Mouse (Mus musculus) forebrain, postnatal 0 days (tissue): Measurements from ENCODE around the gene Recql5. TPM values are rescaled to one million over a fixed set of nuclear protein-coding genes. Genes with fewer than 3 reads are reported as not detected.

Source experiments
- ATAC-seq: fragments of 200-750 bp; cut with Nextera tagmentation; 2 replicates; pipeline ENCODE4 v1.8.0; 2017; ENCODE audit warnings: mild to moderate bottlenecking, moderate library complexity
- DNase-seq: peaks from one replicate; pipeline ENCODE4 v3.0.0-alpha.2; 2015
- H3K27ac ChIP-seq: fragments of 300-500 bp; sonication (generic); 2 replicates; pipeline ENCODE4 v1.5.1; 2014; ENCODE audit warnings: low read depth, mild to moderate bottlenecking, antibody characterized with exemption, low read length, moderate library complexity, mixed read lengths
- H3K27me3 ChIP-seq: fragments of 300-500 bp; sonication (generic); 2 replicates; pipeline ENCODE4 v1.6.1; 2014; ENCODE audit warnings: mild to moderate bottlenecking, low read length, mixed read lengths; ENCODE audit not compliant: insufficient read depth
- H3K36me3 ChIP-seq: fragments of 300-500 bp; sonication (generic); 2 replicates; pipeline ENCODE4 v1.6.1; 2014; ENCODE audit warnings: mild to moderate bottlenecking, moderate library complexity; ENCODE audit not compliant: insufficient read depth
- H3K4me1 ChIP-seq: fragments of 300-500 bp; sonication (generic); 2 replicates; pipeline ENCODE4 v1.6.1; 2014; ENCODE audit warnings: antibody characterized with exemption; ENCODE audit not compliant: insufficient read depth
- H3K4me2 ChIP-seq: fragments of 300-500 bp; sonication (generic); 2 replicates; pipeline ENCODE4 v1.6.1; 2014; ENCODE audit warnings: low read depth, mild to moderate bottlenecking, moderate library complexity
- H3K4me3 ChIP-seq: fragments of 300-500 bp; sonication (generic); 2 replicates; pipeline ENCODE4 v1.5.1; 2014; ENCODE audit warnings: low read depth, low read length, mixed read lengths
- H3K9ac ChIP-seq: fragments of 300-500 bp; sonication (generic); 2 replicates; pipeline ENCODE4 v1.6.1; 2014; ENCODE audit warnings: mild to moderate bottlenecking
- H3K9me3 ChIP-seq: fragments of 300-500 bp; sonication (generic); 2 replicates; pipeline ENCODE4 v1.6.1; 2016; ENCODE audit warnings: low read length
- CTCF ChIP-seq: sonication (generic); IDR thresholded peaks from 2 replicates; pipeline ENCODE4 v1.5.1; 2016; ENCODE audit warnings: antibody characterized with exemption, control low read depth, low read depth
- WGBS: fragments of 180-500 bp; shearing (Covaris S2); extraction: QIAGEN DNeasy Blood & Tissue Kit; methylation state at CpG from one replicate; pipeline ENCODE4 v1.1.7; 2014; 5-methylcytosine and 5-hydroxymethylcytosine counted together
- polyA plus RNA-seq: library from polyadenylated mRNA; unstranded; fragments of >200 nt; fragmentation: Nextera tagmentation; extraction: Ambion mirVana; gene quantifications from 2 replicates; pipeline ENCODE4 v1.2.1, GENCODE M21; 2015
- total RNA-seq: library from RNA; depleted of rRNA; stranded (reverse); fragments of >200 nt; gene quantifications from 2 replicates; pipeline ENCODE4 v1.2.3, GENCODE M21; 2014; rRNA removed

Recql5 gene
- total RNA-seq (14.5 and 18.9 TPM in 2 replicates), polyA plus RNA-seq (6.9 and 8.4 TPM in 2 replicates)

DNA sequence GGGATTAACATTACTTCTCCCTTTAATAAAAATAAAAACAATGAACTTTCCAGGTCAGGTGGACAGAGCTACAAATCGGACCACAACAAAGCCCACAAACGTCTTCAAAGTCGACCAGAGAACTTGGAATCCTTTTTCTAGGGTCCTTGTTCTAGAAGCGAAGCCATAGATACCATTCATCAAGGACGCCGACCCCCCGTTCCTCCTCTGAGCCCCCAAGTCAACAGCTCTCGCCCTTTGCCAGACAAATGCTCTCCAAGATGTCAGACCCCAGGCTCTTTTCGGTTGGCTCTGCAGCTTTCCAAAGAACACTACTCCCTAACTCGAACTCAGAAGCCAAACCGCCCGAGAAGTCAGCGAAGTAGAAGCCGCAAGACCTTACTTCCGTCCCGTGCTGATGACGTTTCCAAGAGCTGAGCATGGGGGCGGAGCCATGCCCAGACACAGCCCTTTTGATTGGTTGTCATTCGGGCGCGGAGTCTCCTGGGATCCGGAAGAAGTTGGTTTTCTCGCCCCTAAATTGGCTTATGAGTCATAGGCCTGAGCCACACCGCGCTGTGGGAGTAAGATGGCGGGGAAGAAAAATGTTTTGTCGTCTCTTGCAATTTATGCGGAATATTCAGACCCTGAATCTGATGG, at the start of gene Recql5, which contains the start of gene Sap30bp:
Gene Recql5 (minus strand): TSS at position 370 of the 639 bp plus-strand sequence.
Gene Sap30bp (plus strand): TSS at position 175 of the 639 bp plus-strand sequence.
- Histone ChIP-seq H3K9me3 (no peaks in the 10 kb centered on the region), H3K4me1 (peaks cover 21% of the 10 kb centered on the region), H3K9ac (peak within 1 kb of the TSS; percentile 76), H3K27me3 (no peaks in the 10 kb centered on the region), H3K4me2 (peak within 1 kb of the TSS; percentile 77), H3K27ac (peak within 1 kb of the TSS; percentile 75), H3K4me3 (peak within 1 kb of the TSS; percentile 75), H3K36me3 (peaks cover 20% of the 10 kb centered on the region)
- WGBS: under 1% methylated on average over 28 of the region's 28 CpGs
- peak; percentile 100 for ATAC-seq
- peak; percentile 99 for DNase-seq
- TF ChIP-seq CTCF: no peak

DNA sequence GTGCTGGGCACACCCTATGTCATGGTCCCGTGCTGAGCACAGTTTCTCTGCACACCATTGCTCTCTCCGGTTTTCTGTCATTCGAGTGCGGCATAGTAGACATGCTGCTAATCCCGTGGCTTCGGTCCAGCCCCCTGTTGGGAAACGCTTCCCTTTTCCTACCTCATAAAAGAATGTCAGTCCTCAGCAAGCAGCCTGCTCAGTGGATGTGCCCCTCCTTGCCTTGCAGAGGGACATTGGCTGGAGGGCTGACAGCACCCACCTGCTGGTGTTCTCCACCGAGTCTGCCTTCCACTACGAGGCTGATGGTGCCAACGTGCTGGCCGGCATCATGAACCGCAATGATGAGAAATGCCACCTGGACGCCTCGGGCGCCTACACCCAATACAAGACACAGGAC, 49.2 kb upstream of the Recql5 start:
- Histone ChIP-seq H3K36me3 (no peaks in the 10 kb centered on the region), H3K4me1 (no peaks in the 10 kb centered on the region), H3K9ac (no peak overlapping the region), H3K27ac (no peak overlapping the region), H3K9me3 (no peaks in the 10 kb centered on the region), H3K4me3 (no peak overlapping the region), H3K4me2 (no peak overlapping the region), H3K27me3 (no peaks in the 10 kb centered on the region)
- ATAC-seq (no peak), DNase-seq (no peak)
- no peak for TF ChIP-seq CTCF
- 85% methylated on average over 15 of the region's 15 CpGs for WGBS

DNA sequence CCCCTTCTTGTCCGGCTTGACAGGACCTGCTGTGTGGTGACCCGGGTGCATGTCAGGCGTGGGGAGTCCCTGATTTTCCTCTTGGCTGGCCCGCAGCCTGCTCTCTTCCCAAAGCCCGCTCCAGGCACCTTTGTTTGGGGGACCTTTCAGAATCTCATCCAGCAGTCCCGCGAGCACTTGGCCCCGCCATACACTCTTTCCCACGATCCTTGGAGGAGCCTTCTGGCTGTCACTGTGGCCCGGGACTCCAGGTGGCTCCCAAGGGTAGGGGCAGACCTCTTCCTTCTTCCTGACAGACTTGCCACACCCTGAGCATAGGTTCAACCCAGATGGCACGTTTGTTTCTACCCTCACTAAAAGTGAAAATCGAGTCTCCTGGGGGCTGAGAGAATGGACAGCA, 42.3 kb upstream of the Recql5 start:
- Histone ChIP-seq H3K9ac (no peak overlapping the region), H3K4me2 (0 out of 2 replicates have a peak overlapping the region, but pooled peaks have one; percentile 66), H3K27me3 (peaks cover 15% of the 10 kb centered on the region), H3K27ac (no peak overlapping the region), H3K36me3 (no peaks in the 10 kb centered on the region), H3K4me3 (no peak overlapping the region), H3K9me3 (no peaks in the 10 kb centered on the region), H3K4me1 (0 out of 2 replicates have a peak, but pooled peaks cover 4% of the 10 kb centered on the region)
- WGBS: 26% methylated on average over 12 of the region's 12 CpGs
- DNase-seq: no peak
- TF ChIP-seq CTCF: no peak
- ATAC-seq: no peak

DNA sequence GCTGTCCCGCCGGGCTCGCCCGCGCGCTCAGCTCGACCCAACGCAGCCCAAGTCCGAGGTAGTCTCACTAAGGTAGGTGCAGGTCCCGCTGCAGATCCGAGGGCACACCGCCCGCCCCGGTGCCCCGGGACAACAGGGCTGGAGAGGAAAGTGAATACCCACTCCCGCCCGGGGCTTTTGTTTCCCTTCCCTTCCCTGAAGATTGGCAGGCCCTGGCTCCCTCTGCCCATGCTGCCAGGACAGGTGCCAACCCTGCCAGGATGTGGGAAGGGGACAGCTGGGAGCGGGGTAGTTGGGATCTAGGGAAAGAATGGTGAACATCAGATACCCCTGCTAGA, 41.8 kb upstream of the Recql5 start:
- H3K27me3 ChIP-seq: peaks cover 15% of the 10 kb centered on the region
- no peak for TF ChIP-seq CTCF
- ATAC-seq (no peak), DNase-seq (peak; percentile 25)
- no peak overlapping the region for H3K27ac ChIP-seq
- 0 out of 2 replicates have a peak, but pooled peaks cover 4% of the 10 kb centered on the region for H3K4me1 ChIP-seq
- peak overlapping the region; percentile 34 for H3K4me3 ChIP-seq
- no peaks in the 10 kb centered on the region for H3K9me3 ChIP-seq
- H3K9ac ChIP-seq: 0 out of 2 replicates have a peak overlapping the region, but pooled peaks have one; percentile 28
- 3% methylated on average over 18 of the region's 18 CpGs for WGBS
- peak overlapping the region; percentile 66 for H3K4me2 ChIP-seq
- H3K36me3 ChIP-seq: no peaks in the 10 kb centered on the region

DNA sequence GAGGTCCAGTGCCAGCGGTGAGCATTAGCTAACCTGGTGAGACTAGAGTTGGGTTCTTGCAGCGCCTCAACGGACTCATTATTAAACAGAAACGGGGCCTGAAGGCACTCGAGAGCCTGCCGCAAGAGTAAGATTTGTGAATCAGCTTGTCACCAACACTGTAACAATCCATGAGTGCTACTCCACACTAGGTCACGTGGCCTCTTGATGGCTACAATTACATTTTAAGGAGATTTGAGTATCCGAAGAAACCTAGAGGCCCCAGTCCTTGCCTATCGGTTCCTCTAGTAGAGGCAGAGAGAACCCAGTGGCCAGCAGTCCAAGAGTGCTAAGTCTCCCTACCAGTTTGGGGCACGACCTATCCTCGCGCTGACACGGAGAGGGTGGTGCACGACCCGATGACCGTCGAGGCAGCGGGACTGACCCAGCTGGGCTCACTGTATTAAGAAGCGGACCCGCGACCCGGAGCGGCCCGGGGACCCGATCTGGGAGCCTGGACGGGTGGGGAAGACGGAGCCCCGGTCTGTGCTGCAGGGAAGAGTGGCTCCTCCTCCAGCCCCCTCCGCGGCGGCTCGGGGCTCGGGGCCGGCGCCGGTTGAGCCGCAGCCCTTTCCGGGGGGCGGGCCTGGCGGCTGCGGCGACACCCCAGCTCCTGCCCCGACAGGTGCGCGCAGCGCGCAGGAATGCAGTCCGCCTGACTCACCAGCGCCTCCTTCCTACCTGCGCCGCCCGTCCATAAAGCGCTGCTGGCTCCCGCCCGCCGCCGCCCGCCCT, 41.2 kb upstream of the Recql5 start, which contains the start of gene Itgb4:
Gene Itgb4 (plus strand): TSS at position 401 of the 774 bp plus-strand sequence.
- peak; percentile 3; the same call in 1 of the 2 replicates for TF ChIP-seq CTCF
- 12% methylated on average over 51 of the region's 58 CpGs for WGBS

DNA sequence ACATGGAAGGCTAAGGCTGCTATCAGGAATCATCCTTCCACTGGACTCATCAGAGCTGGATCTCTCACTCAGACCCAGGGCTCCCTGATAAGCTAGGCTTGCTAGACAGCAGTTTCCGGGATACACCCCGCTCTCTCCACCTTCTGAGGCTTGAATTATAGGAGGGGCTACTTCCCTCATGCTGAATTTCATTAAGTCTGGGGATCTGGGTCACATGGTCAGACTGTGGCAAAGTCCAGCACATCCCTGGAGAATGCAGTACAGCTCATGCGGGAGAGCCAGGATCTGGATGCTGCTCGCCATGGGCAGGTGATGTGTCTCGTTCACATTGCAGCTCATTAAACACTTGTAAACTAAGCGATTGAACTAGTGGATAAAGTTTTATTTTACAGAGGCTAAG, 37.7 kb upstream of the Recql5 start:
- Histone ChIP-seq H3K4me2 (no peak overlapping the region), H3K9ac (no peak overlapping the region), H3K9me3 (no peaks in the 10 kb centered on the region), H3K27me3 (peaks cover 15% of the 10 kb centered on the region), H3K36me3 (peaks cover 11% of the 10 kb centered on the region), H3K27ac (no peak overlapping the region), H3K4me1 (0 out of 2 replicates have a peak, but pooled peaks cover 4% of the 10 kb centered on the region), H3K4me3 (no peak overlapping the region)
- ATAC-seq (no peak), DNase-seq (no peak)
- 72% methylated on average over 6 of the region's 6 CpGs for WGBS
- TF ChIP-seq CTCF: no peak

More for the DNA sequence above, 41.2 kb upstream of the Recql5 start, which contains the start of gene Itgb4:
- no peak; the same call in 1 of the 2 replicates for ATAC-seq
- Histone ChIP-seq H3K4me2 (peak within 1 kb of the TSS; percentile 66), H3K27ac (no peak within 1 kb of the TSS), H3K9me3 (no peaks in the 10 kb centered on the region), H3K4me3 (peak within 1 kb of the TSS; percentile 34), H3K27me3 (peaks cover 15% of the 10 kb centered on the region), H3K36me3 (no peaks in the 10 kb centered on the region), H3K4me1 (0 out of 2 replicates have a peak, but pooled peaks cover 4% of the 10 kb centered on the region), H3K9ac (peak within 1 kb of the TSS; percentile 28; the same call in 1 of the 2 replicates)
- no peak for DNase-seq
